Mouse (Mus musculus): ENCODE measurements around the gene St8sia1. TPM values are rescaled to one million over a fixed set of nuclear protein-coding genes. Genes with fewer than 3 reads are reported as not detected.

St8sia1 gene
- polyA plus RNA-seq, 1 experiment, result 0.26 TPM

- no peak for DNase-seq
- no peaks in the 10 kb centered on the region for H3K4me1 ChIP-seq (ENCODE audit: control insufficient read depth, insufficient read depth, low read length)
- 50% methylated on average over 8 of the region's 8 CpGs for WGBS
- H3K4me3 ChIP-seq (replicated peaks; ENCODE audit: extremely low read depth, low read depth, low read length), result no peak overlapping the region
- TF ChIP-seq CTCF (IDR thresholded peaks at IDR 0.05; ENCODE audit: insufficient read depth, low read length), result no peak
- TF ChIP-seq POLR2A (IDR thresholded peaks at IDR 0.05; ENCODE audit: borderline replicate concordance, extremely low read depth, low read depth, low read length), result no peak
Measured at GRCm38 (mm10) chr6:142946069-142946871, 18.0 kb downstream of the St8sia1 start.

GRCm38 (mm10) chr6:142945461-142945860 lies 18.8 kb downstream of the St8sia1 start:
- Histone ChIP-seq H3K4me1 (ENCODE audit: control insufficient read depth, insufficient read depth, low read length) (no peaks in the 10 kb centered on the region), H3K4me3 (replicated peaks; ENCODE audit: extremely low read depth, low read depth, low read length) (no peak overlapping the region)
- no peak for DNase-seq
- TF ChIP-seq POLR2A (IDR thresholded peaks at IDR 0.05; ENCODE audit: borderline replicate concordance, extremely low read depth, low read depth, low read length), result no peak
- TF ChIP-seq CTCF (IDR thresholded peaks at IDR 0.05; ENCODE audit: insufficient read depth, low read length), result no peak
- 74% methylated on average over 2 of the region's 2 CpGs for WGBS

GRCm38 (mm10) chr6:142944470-142944869 lies 19.8 kb downstream of the St8sia1 start:
- DNase-seq, result no peak
- no peak for TF ChIP-seq POLR2A (IDR thresholded peaks at IDR 0.05; ENCODE audit: borderline replicate concordance, extremely low read depth, low read depth, low read length)
- TF ChIP-seq CTCF (IDR thresholded peaks at IDR 0.05; ENCODE audit: insufficient read depth, low read length), result no peak
- 93% methylated on average over 3 of the region's 3 CpGs for WGBS
- H3K4me3 ChIP-seq (replicated peaks; ENCODE audit: extremely low read depth, low read depth, low read length), result no peak overlapping the region
- H3K4me1 ChIP-seq (ENCODE audit: control insufficient read depth, insufficient read depth, low read length), result no peaks in the 10 kb centered on the region

GRCm38 (mm10) chr6:142943419-142943818 lies 20.8 kb downstream of the St8sia1 start:
- WGBS, result 82% methylated on average over 8 of the region's 8 CpGs
- H3K4me3 ChIP-seq (replicated peaks; ENCODE audit: extremely low read depth, low read depth, low read length), result no peak overlapping the region
- DNase-seq, result no peak
- TF ChIP-seq POLR2A (IDR thresholded peaks at IDR 0.05; ENCODE audit: borderline replicate concordance, extremely low read depth, low read depth, low read length), result no peak
- TF ChIP-seq CTCF (IDR thresholded peaks at IDR 0.05; ENCODE audit: insufficient read depth, low read length), result no peak
- no peaks in the 10 kb centered on the region for H3K4me1 ChIP-seq (ENCODE audit: control insufficient read depth, insufficient read depth, low read length)

- no peak for DNase-seq
- TF ChIP-seq POLR2A (IDR thresholded peaks at IDR 0.05; ENCODE audit: borderline replicate concordance, extremely low read depth, low read depth, low read length) (no peak), CTCF (IDR thresholded peaks at IDR 0.05; ENCODE audit: insufficient read depth, low read length) (no peak)
- H3K4me1 ChIP-seq (ENCODE audit: control insufficient read depth, insufficient read depth, low read length), result no peaks in the 10 kb centered on the region
- no peak overlapping the region for H3K4me3 ChIP-seq (replicated peaks; ENCODE audit: extremely low read depth, low read depth, low read length)
- 77% methylated on average over 11 of the region's 11 CpGs for whole genome bisulfite sequencing
Measured at GRCm38 (mm10) chr6:142941596-142942381, 22.5 kb downstream of the St8sia1 start.

GRCm38 (mm10) chr6:142941078-142941477 lies 23.2 kb downstream of the St8sia1 start:
- Histone ChIP-seq H3K4me1 (ENCODE audit: control insufficient read depth, insufficient read depth, low read length) (no peaks in the 10 kb centered on the region), H3K4me3 (replicated peaks; ENCODE audit: extremely low read depth, low read depth, low read length) (no peak overlapping the region)
- 86% methylated on average over 8 of the region's 8 CpGs for WGBS
- TF ChIP-seq CTCF (IDR thresholded peaks at IDR 0.05; ENCODE audit: insufficient read depth, low read length), result no peak
- TF ChIP-seq POLR2A (IDR thresholded peaks at IDR 0.05; ENCODE audit: borderline replicate concordance, extremely low read depth, low read depth, low read length), result no peak
- no peak for DNase-seq

- Histone ChIP-seq H3K4me3 (replicated peaks; ENCODE audit: extremely low read depth, low read depth, low read length) (no peak overlapping the region), H3K4me1 (ENCODE audit: control insufficient read depth, insufficient read depth, low read length) (no peaks in the 10 kb centered on the region)
- WGBS, result 55% methylated on average over 9 of the region's 9 CpGs
- no peak for DNase-seq
- TF ChIP-seq POLR2A (IDR thresholded peaks at IDR 0.05; ENCODE audit: borderline replicate concordance, extremely low read depth, low read depth, low read length), result no peak
- no peak for TF ChIP-seq CTCF (IDR thresholded peaks at IDR 0.05; ENCODE audit: insufficient read depth, low read length)
Measured at GRCm38 (mm10) chr6:142938549-142939345, 25.5 kb downstream of the St8sia1 start.

- Histone ChIP-seq H3K4me3 (replicated peaks; ENCODE audit: extremely low read depth, low read depth, low read length) (no peak overlapping the region), H3K4me1 (ENCODE audit: control insufficient read depth, insufficient read depth, low read length) (no peaks in the 10 kb centered on the region)
- TF ChIP-seq POLR2A (IDR thresholded peaks at IDR 0.05; ENCODE audit: borderline replicate concordance, extremely low read depth, low read depth, low read length) (no peak), CTCF (IDR thresholded peaks at IDR 0.05; ENCODE audit: insufficient read depth, low read length) (no peak)
- DNase-seq, result no peak
Measured at GRCm38 (mm10) chr6:142938074-142938473, 26.2 kb downstream of the St8sia1 start.

GRCm38 (mm10) chr6:142932582-142932981 lies 31.7 kb downstream of the St8sia1 start:
- Histone ChIP-seq H3K4me3 (replicated peaks; ENCODE audit: extremely low read depth, low read depth, low read length) (no peak overlapping the region), H3K4me1 (ENCODE audit: control insufficient read depth, insufficient read depth, low read length) (no peaks in the 10 kb centered on the region; the same call in 1 of the 2 replicates)
- 52% methylated on average over 6 of the region's 6 CpGs for WGBS
- no peak for DNase-seq
- TF ChIP-seq CTCF (IDR thresholded peaks at IDR 0.05; ENCODE audit: insufficient read depth, low read length) (no peak), POLR2A (IDR thresholded peaks at IDR 0.05; ENCODE audit: borderline replicate concordance, extremely low read depth, low read depth, low read length) (no peak)

All from lung, adult 2 months (tissue).